Mouse (Mus musculus) C2C12 (cell line): ENCODE results near the gene Olfr67. TPM values are rescaled to one million over a fixed set of nuclear protein-coding genes. Genes with fewer than 3 reads are reported as not detected.

ENCODE experiments used
- polyA plus RNA-seq: library from polyadenylated mRNA; unstranded; fragments of >200 nt; fragmentation: generic; extraction: Trizol; gene quantifications from one replicate; pipeline ENCODE4 v1.2.1, GENCODE M21; 2012; ENCODE audit warnings: missing spikeins

The Olfr67 gene
- polyA plus RNA-seq, 1 experiment: not detected

Other genes with a start within 250 kb of the Olfr67 start
- gene Olfr612, start 249.1 kb downstream of the Olfr67 start, polyA plus RNA-seq: not detected
- not detected for gene Olfr613, start 243.7 kb downstream of the Olfr67 start, polyA plus RNA-seq
- not detected for gene Olfr615, start 235.7 kb downstream of the Olfr67 start, polyA plus RNA-seq
- not detected for gene Olfr616, start 222.7 kb downstream of the Olfr67 start, polyA plus RNA-seq
- not detected for gene Olfr617, start 218.8 kb downstream of the Olfr67 start, polyA plus RNA-seq
- gene Olfr618, start 201.7 kb downstream of the Olfr67 start, polyA plus RNA-seq: not detected
- not detected for gene Olfr619, start 191.2 kb downstream of the Olfr67 start, polyA plus RNA-seq
- gene Olfr620, start 179.3 kb downstream of the Olfr67 start, polyA plus RNA-seq: not detected
- gene Olfr622, start 149.1 kb downstream of the Olfr67 start, polyA plus RNA-seq: not detected
- not detected for gene Olfr623, start 128.1 kb downstream of the Olfr67 start, polyA plus RNA-seq
- under 0.01 TPM for gene Olfr624, start 120.6 kb downstream of the Olfr67 start, polyA plus RNA-seq
- not detected for gene Olfr625-ps1, start 109.1 kb downstream of the Olfr67 start, polyA plus RNA-seq
- gene Olfr243, start 77.2 kb downstream of the Olfr67 start, polyA plus RNA-seq: not detected
- not detected for gene Olfr628, start 61.4 kb downstream of the Olfr67 start, polyA plus RNA-seq
- not detected for gene Olfr629, start 46.9 kb downstream of the Olfr67 start, polyA plus RNA-seq
- gene Olfr630, start 34.5 kb downstream of the Olfr67 start, polyA plus RNA-seq: not detected
- not detected for gene Olfr69, start 20.2 kb downstream of the Olfr67 start, polyA plus RNA-seq
- not detected for gene Olfr68, start 12.1 kb downstream of the Olfr67 start, polyA plus RNA-seq
- not detected for gene Hbb-bt, start 22.2 kb upstream of the Olfr67 start, polyA plus RNA-seq
- gene Hbb-bs, start 36.3 kb upstream of the Olfr67 start, polyA plus RNA-seq: not detected
- not detected for gene Hbb-bh2, start 48.7 kb upstream of the Olfr67 start, polyA plus RNA-seq
- not detected for gene Hbb-bh1, start 51.3 kb upstream of the Olfr67 start, polyA plus RNA-seq
- gene Hbb-y, start 61.4 kb upstream of the Olfr67 start, polyA plus RNA-seq: not detected
- not detected for gene Olfr66, start 94.4 kb upstream of the Olfr67 start, polyA plus RNA-seq
- not detected for gene Olfr64, start 102.7 kb upstream of the Olfr67 start, polyA plus RNA-seq
- not detected for gene Olfr65, start 111.7 kb upstream of the Olfr67 start, polyA plus RNA-seq
- not detected for gene Olfr631, start 137.0 kb upstream of the Olfr67 start, polyA plus RNA-seq
- not detected for gene Olfr632, start 142.5 kb upstream of the Olfr67 start, polyA plus RNA-seq
- not detected for gene Olfr633, start 152.6 kb upstream of the Olfr67 start, polyA plus RNA-seq
- gene Olfr635, start 179.3 kb upstream of the Olfr67 start, polyA plus RNA-seq: not detected
- not detected for gene Olfr638, start 206.9 kb upstream of the Olfr67 start, polyA plus RNA-seq
- not detected for gene Olfr639, start 225.5 kb upstream of the Olfr67 start, polyA plus RNA-seq
- not detected for gene Olfr640, start 233.8 kb upstream of the Olfr67 start, polyA plus RNA-seq
- not detected for gene Olfr641, start 243.6 kb upstream of the Olfr67 start, polyA plus RNA-seq